Mouse (Mus musculus): ENCODE data around the gene Cacng7. TPM values are rescaled to one million over a fixed set of nuclear protein-coding genes. Genes with fewer than 3 reads are reported as not detected.

Gene Cacng7
- polyA plus RNA-seq, 1 experiment from 2014 or later, result 0.86 TPM

- no peak for TF ChIP-seq CTCF (IDR thresholded peaks at IDR 0.05; ENCODE audit: low read depth)
- Histone ChIP-seq H3K9me3 (ENCODE audit: control insufficient read depth) (no peaks in the 10 kb centered on the region), H3K4me3 (ENCODE audit: low read depth, low read length) (no peak overlapping the region), H3K27ac (ENCODE audit: low read depth, low read length) (no peak overlapping the region), H3K4me2 (replicated peaks; ENCODE audit: low read depth) (no peak overlapping the region), H3K36me3 (ENCODE audit: control insufficient read depth, insufficient read depth) (no peaks in the 10 kb centered on the region), H3K4me1 (replicated peaks; ENCODE audit: control insufficient read depth, insufficient read depth, low read length) (no peaks in the 10 kb centered on the region), H3K9ac (ENCODE audit: low read depth, low read length) (no peak overlapping the region), H3K27me3 (replicated peaks; ENCODE audit: control insufficient read depth, insufficient read depth, low read length) (no peaks in the 10 kb centered on the region)
- ATAC-seq, result no peak
- 69% methylated on average over 5 of the region's 5 CpGs for WGBS
These were observed 15.6 kb downstream of the Cacng7 start for GRCm38 (mm10) chr7:3348326-3348725.

- WGBS, result 89% methylated on average over 9 of the region's 9 CpGs
- Histone ChIP-seq H3K27ac (ENCODE audit: low read depth, low read length) (no peak overlapping the region), H3K4me1 (replicated peaks; ENCODE audit: control insufficient read depth, insufficient read depth, low read length) (no peaks in the 10 kb centered on the region), H3K27me3 (replicated peaks; ENCODE audit: control insufficient read depth, insufficient read depth, low read length) (no peaks in the 10 kb centered on the region), H3K36me3 (ENCODE audit: control insufficient read depth, insufficient read depth) (no peaks in the 10 kb centered on the region), H3K4me2 (replicated peaks; ENCODE audit: low read depth) (no peak overlapping the region), H3K9me3 (ENCODE audit: control insufficient read depth) (no peaks in the 10 kb centered on the region), H3K9ac (ENCODE audit: low read depth, low read length) (no peak overlapping the region), H3K4me3 (ENCODE audit: low read depth, low read length) (no peak overlapping the region)
- TF ChIP-seq CTCF (IDR thresholded peaks at IDR 0.05; ENCODE audit: low read depth), result no peak
- ATAC-seq, result no peak
These were observed 17.0 kb downstream of the Cacng7 start for GRCm38 (mm10) chr7:3349775-3350174.

- no peak for TF ChIP-seq CTCF (IDR thresholded peaks at IDR 0.05; ENCODE audit: low read depth)
- no peak overlapping the region for H3K4me2 ChIP-seq (replicated peaks; ENCODE audit: low read depth)
- ATAC-seq, result no peak
- no peaks in the 10 kb centered on the region for H3K27me3 ChIP-seq (replicated peaks; ENCODE audit: control insufficient read depth, insufficient read depth, low read length)
- no peak overlapping the region for H3K9ac ChIP-seq (ENCODE audit: low read depth, low read length)
- H3K4me1 ChIP-seq (replicated peaks; ENCODE audit: control insufficient read depth, insufficient read depth, low read length), result no peaks in the 10 kb centered on the region
- no peaks in the 10 kb centered on the region for H3K36me3 ChIP-seq (ENCODE audit: control insufficient read depth, insufficient read depth)
- H3K27ac ChIP-seq (ENCODE audit: low read depth, low read length), result no peak overlapping the region
- H3K9me3 ChIP-seq (ENCODE audit: control insufficient read depth), result no peaks in the 10 kb centered on the region
- H3K4me3 ChIP-seq (ENCODE audit: low read depth, low read length), result no peak overlapping the region
- WGBS, result 78% methylated on average over 1 of the region's 1 CpGs
These were observed 18.8 kb downstream of the Cacng7 start for GRCm38 (mm10) chr7:3351536-3351935.

GRCm38 (mm10) chr7:3354850-3355249, 22.1 kb downstream of the Cacng7 start:
- Histone ChIP-seq H3K4me2 (replicated peaks; ENCODE audit: low read depth) (no peak overlapping the region), H3K27me3 (replicated peaks; ENCODE audit: control insufficient read depth, insufficient read depth, low read length) (no peaks in the 10 kb centered on the region), H3K27ac (ENCODE audit: low read depth, low read length) (no peak overlapping the region), H3K36me3 (ENCODE audit: control insufficient read depth, insufficient read depth) (no peaks in the 10 kb centered on the region), H3K4me1 (replicated peaks; ENCODE audit: control insufficient read depth, insufficient read depth, low read length) (no peaks in the 10 kb centered on the region), H3K9ac (ENCODE audit: low read depth, low read length) (no peak overlapping the region), H3K9me3 (ENCODE audit: control insufficient read depth) (no peaks in the 10 kb centered on the region), H3K4me3 (ENCODE audit: low read depth, low read length) (no peak overlapping the region)
- ATAC-seq, result no peak
- TF ChIP-seq CTCF (IDR thresholded peaks at IDR 0.05; ENCODE audit: low read depth), result no peak
- 71% methylated on average over 6 of the region's 6 CpGs for WGBS

GRCm38 (mm10) chr7:3360678-3361077, 27.9 kb downstream of the Cacng7 start:
- 86% methylated on average over 1 of the region's 1 CpGs for whole genome bisulfite sequencing
- Histone ChIP-seq H3K9me3 (ENCODE audit: control insufficient read depth) (no peaks in the 10 kb centered on the region), H3K4me3 (ENCODE audit: low read depth, low read length) (no peak overlapping the region), H3K4me2 (replicated peaks; ENCODE audit: low read depth) (no peak overlapping the region), H3K36me3 (ENCODE audit: control insufficient read depth, insufficient read depth) (no peaks in the 10 kb centered on the region), H3K27ac (ENCODE audit: low read depth, low read length) (no peak overlapping the region), H3K27me3 (replicated peaks; ENCODE audit: control insufficient read depth, insufficient read depth, low read length) (no peaks in the 10 kb centered on the region), H3K4me1 (replicated peaks; ENCODE audit: control insufficient read depth, insufficient read depth, low read length) (no peaks in the 10 kb centered on the region), H3K9ac (ENCODE audit: low read depth, low read length) (no peak overlapping the region)
- TF ChIP-seq CTCF (IDR thresholded peaks at IDR 0.05; ENCODE audit: low read depth), result no peak
- ATAC-seq, result no peak

GRCm38 (mm10) chr7:3365547-3366279, 33.0 kb downstream of the Cacng7 start:
- Histone ChIP-seq H3K4me3 (ENCODE audit: low read depth, low read length) (no peak overlapping the region), H3K36me3 (ENCODE audit: control insufficient read depth, insufficient read depth) (no peaks in the 10 kb centered on the region), H3K4me2 (replicated peaks; ENCODE audit: low read depth) (no peak overlapping the region), H3K9me3 (ENCODE audit: control insufficient read depth) (no peaks in the 10 kb centered on the region), H3K4me1 (replicated peaks; ENCODE audit: control insufficient read depth, insufficient read depth, low read length) (0 out of 2 replicates have a peak, but pooled peaks cover 3% of the 10 kb centered on the region), H3K27ac (ENCODE audit: low read depth, low read length) (no peak overlapping the region), H3K9ac (ENCODE audit: low read depth, low read length) (no peak overlapping the region), H3K27me3 (replicated peaks; ENCODE audit: control insufficient read depth, insufficient read depth, low read length) (peaks cover 21% of the 10 kb centered on the region; the same call in 1 of the 2 replicates)
- no peak for ATAC-seq
- WGBS, result 39% methylated on average over 11 of the region's 11 CpGs
- no peak for TF ChIP-seq CTCF (IDR thresholded peaks at IDR 0.05; ENCODE audit: low read depth)

Data from intestine, postnatal 0 days (tissue).